Mouse (Mus musculus): ENCODE measurements at regions not wholly inside any gene's neighbourhood (a gene's known extent, or its start where the extent isn't known, plus 50 kb on each side); places are given as distances from the start of the nearest gene placed in this dataset.

GRCm38 (mm10) chr9:61070861-61071260 lies 276.5 kb downstream of the Uaca start:
- TF ChIP-seq POLR2A (IDR thresholded peaks at IDR 0.05; ENCODE audit: extremely low read depth, insufficient read depth, low read length) (no peak), CTCF (IDR thresholded peaks at IDR 0.05; ENCODE audit: extremely low read depth, insufficient read depth, low read length) (no peak)
